Mouse (Mus musculus): ENCODE measurements around the gene Erbb2. TPM values are rescaled to one million over a fixed set of nuclear protein-coding genes. Genes with fewer than 3 reads are reported as not detected.

Erbb2 gene
- total RNA-seq, 1 experiment from 2014 or later, result not detected

GRCm38 (mm10) chr11:98477011-98477701, 64.9 kb downstream of the Erbb2 start:
- ATAC-seq (replicated peaks; ENCODE audit: low read depth, poor library complexity, severe bottlenecking), result no peak

GRCm38 (mm10) chr11:98479026-98479939, 67.0 kb downstream of the Erbb2 start:
- no peak for ATAC-seq (replicated peaks; ENCODE audit: low read depth, poor library complexity, severe bottlenecking)

GRCm38 (mm10) chr11:98479940-98480497, 67.7 kb downstream of the Erbb2 start:
- ATAC-seq (replicated peaks; ENCODE audit: low read depth, poor library complexity, severe bottlenecking), result no peak

DNA sequence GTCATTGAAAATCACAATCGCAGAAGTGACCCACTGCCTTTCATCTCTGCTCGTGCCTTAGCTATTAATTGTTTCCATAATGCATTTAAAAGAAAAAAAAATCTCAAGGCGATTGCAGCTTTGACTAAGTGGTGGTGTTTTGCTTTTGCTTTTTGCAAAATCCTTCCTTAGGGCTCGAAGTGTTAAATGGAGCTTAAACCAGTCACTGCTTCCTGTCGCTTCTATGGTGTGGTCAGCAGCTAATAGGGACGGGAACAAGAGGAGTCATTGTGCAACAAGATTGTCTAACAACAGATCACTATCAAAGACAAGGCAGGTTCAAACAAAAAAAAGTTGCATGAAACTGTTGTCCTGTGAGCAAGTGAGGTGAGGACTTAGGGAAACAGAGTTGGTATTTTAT, 69.0 kb downstream of the Erbb2 start:
- 0 out of 2 replicates have a peak, but pooled peaks have one; percentile 32 for ATAC-seq (replicated peaks; ENCODE audit: low read depth, poor library complexity, severe bottlenecking)

GRCm38 (mm10) chr11:98482067-98482466, 69.8 kb downstream of the Erbb2 start:
- no peak for ATAC-seq (replicated peaks; ENCODE audit: low read depth, poor library complexity, severe bottlenecking)

GRCm38 (mm10) chr11:98485749-98486148, 73.5 kb downstream of the Erbb2 start:
- no peak for ATAC-seq (replicated peaks; ENCODE audit: low read depth, poor library complexity, severe bottlenecking)

Other genes with a start within 250 kb of the Erbb2 start
- 53.2 and 58.4 TPM in 2 replicates for gene Med1, start 219.2 kb upstream of the Erbb2 start, total RNA-seq (2017)
- gene Cdk12, start 209.4 kb upstream of the Erbb2 start, total RNA-seq (2017), result 59.3 and 67.3 TPM in 2 replicates
- gene Neurod2, start 82.8 kb upstream of the Erbb2 start, total RNA-seq (2017), result not detected in 2 replicates
- gene Ppp1r1b, start 64.1 kb upstream of the Erbb2 start, total RNA-seq (2017), result not detected in 2 replicates
- gene Stard3, start 54.1 kb upstream of the Erbb2 start, total RNA-seq (2017), result 10.2 and 14.2 TPM in 2 replicates
- gene Tcap, start 28.7 kb upstream of the Erbb2 start, total RNA-seq (2017), result not detected in 2 replicates
- gene Pnmt, start 26.0 kb upstream of the Erbb2 start, total RNA-seq (2017), result not detected in 2 replicates
- 0.34 and 4.8 TPM in 2 replicates for gene Pgap3, start 12.0 kb upstream of the Erbb2 start, total RNA-seq (2017)
- gene Mien1, start 26.5 kb downstream of the Erbb2 start, total RNA-seq (2017), result 16.1 and 24.4 TPM in 2 replicates
- gene Grb7, start 33.9 kb downstream of the Erbb2 start, total RNA-seq (2017), result not detected in 2 replicates
- 0.15 TPM in 1 of 2 replicates, not detected in the other for gene Ikzf3, start 133.6 kb downstream of the Erbb2 start, total RNA-seq (2017)
- gene Zpbp2, start 138.6 kb downstream of the Erbb2 start, total RNA-seq (2017), result 0.59 and 2.8 TPM in 2 replicates
- 17.9 and 19.2 TPM in 2 replicates for gene Ormdl3, start 174.9 kb downstream of the Erbb2 start, total RNA-seq (2017)
- gene Lrrc3c, start 185.8 kb downstream of the Erbb2 start, total RNA-seq (2017), result not detected in 2 replicates
- 5.8 and 9.3 TPM in 2 replicates for gene Gm12355, start 213.2 kb downstream of the Erbb2 start, total RNA-seq (2017)
- gene Gsdma3, start 213.9 kb downstream of the Erbb2 start, total RNA-seq (2017), result not detected in 2 replicates
- not detected in 2 replicates for gene Gsdma2, start 234.3 kb downstream of the Erbb2 start, total RNA-seq (2017)

Data from common myeloid progenitor, adult 5-6 weeks (primary cell).